Mouse (Mus musculus): ENCODE data around the gene Ptprz1.

The Ptprz1 gene

GRCm38 (mm10) chr6:22874781-22875613 is at the start of gene Ptprz1:
Gene Ptprz1 (plus strand): TSS chr6:22875502.
- peak; percentile 26 for DNase-seq

GRCm38 (mm10) chr6:22833637-22834036 is 41.7 kb upstream of the Ptprz1 start:
- DNase-seq: no peak

- DNase-seq: no peak
Observed at GRCm38 (mm10) chr6:22834100-22834970, 41.0 kb upstream of the Ptprz1 start.

- DNase-seq: no peak
Observed at GRCm38 (mm10) chr6:22875614-22876541, 576 bp downstream of the Ptprz1 start.

- no peak for DNase-seq
Observed at GRCm38 (mm10) chr6:22887978-22888377, 12.7 kb downstream of the Ptprz1 start.

- DNase-seq: no peak
Observed at GRCm38 (mm10) chr6:22889333-22889732, 14.0 kb downstream of the Ptprz1 start.

GRCm38 (mm10) chr6:22901983-22902382 is 26.7 kb downstream of the Ptprz1 start:
- DNase-seq: no peak

GRCm38 (mm10) chr6:22908510-22909256 is 33.4 kb downstream of the Ptprz1 start:
- DNase-seq: no peak

GRCm38 (mm10) chr6:22909257-22909907 is 34.1 kb downstream of the Ptprz1 start:
- DNase-seq: no peak

GRCm38 (mm10) chr6:22909908-22910260 is 34.6 kb downstream of the Ptprz1 start:
- no peak for DNase-seq

GRCm38 (mm10) chr6:22922880-22923279 is 47.6 kb downstream of the Ptprz1 start:
- DNase-seq: no peak

- DNase-seq: no peak
Observed at GRCm38 (mm10) chr6:22932768-22933265, 57.5 kb downstream of the Ptprz1 start.

- DNase-seq: no peak
Observed at GRCm38 (mm10) chr6:22937126-22937525, 61.8 kb downstream of the Ptprz1 start.

- no peak for DNase-seq
Observed at GRCm38 (mm10) chr6:22937526-22937925, 62.2 kb downstream of the Ptprz1 start.

GRCm38 (mm10) chr6:22944191-22944590 is 68.9 kb downstream of the Ptprz1 start:
- no peak for DNase-seq

GRCm38 (mm10) chr6:22963374-22963773 is 88.1 kb downstream of the Ptprz1 start:
- no peak for DNase-seq

- DNase-seq: no peak
Observed at GRCm38 (mm10) chr6:22968073-22968472, 92.8 kb downstream of the Ptprz1 start.

GRCm38 (mm10) chr6:22983769-22984519 is 108.6 kb downstream of the Ptprz1 start:
- no peak for DNase-seq

- DNase-seq: no peak
Observed at GRCm38 (mm10) chr6:22984520-22985154, 109.3 kb downstream of the Ptprz1 start.

- DNase-seq: no peak
Observed at GRCm38 (mm10) chr6:23003152-23003551, 127.8 kb downstream of the Ptprz1 start.

All from kidney, postnatal 14 days (tissue).